In genomic region chr5:150674866-150675265, GRCm38 (mm10) we compare ENCODE assay signal across 8 mouse cellular contexts. TPM values are rescaled to one million over a fixed set of nuclear protein-coding genes. Genes with fewer than 3 reads are reported as not detected.
A peak's percentile ranks its signal among the peaks of the same experiment; 100 is the strongest.
DNase-seq lines count a peak whose midpoint lies in the region; ATAC-seq and TF ChIP-seq lines count a peak whose summit lies in the region.

No protein-coding gene starts in this region.

- H3K4me3 ChIP-seq in ES-E14 (ENCODE audit: insufficient read depth in 1 of 2, low read depth in 1 of 2, low read length in 2 of 2, poor library complexity in 1 of 2, severe bottlenecking in 1 of 2), result peak overlapping the region; percentile 73 to 98
- H3K4me3 ChIP-seq in heart, embryonic 13.5 days, result peak overlapping the region; percentile 87
- H3K4me3 ChIP-seq in liver, embryonic 15.5 days (replicated peaks), result peak overlapping the region; percentile 97

- no peaks in the 10 kb centered on the region for H3K9me3 ChIP-seq in ES-E14 (ENCODE audit: control insufficient read depth, insufficient read depth, low read depth, low read length)
- H3K9me3 ChIP-seq in heart, embryonic 13.5 days, result no peaks in the 10 kb centered on the region
- H3K9me3 ChIP-seq in liver, embryonic 15.5 days (replicated peaks), result no peaks in the 10 kb centered on the region

- H3K27ac ChIP-seq in ES-E14 (ENCODE audit: insufficient read depth, low read depth, low read length, poor library complexity, severe bottlenecking), result no peak overlapping the region
- H3K27ac ChIP-seq in heart, embryonic 13.5 days (replicated peaks), result no peak overlapping the region
- H3K27ac ChIP-seq in liver, embryonic 15.5 days (replicated peaks), result no peak overlapping the region

- H3K4me1 ChIP-seq in ES-E14 (ENCODE audit: control insufficient read depth in 2 of 2, insufficient read depth in 2 of 2, low read length in 2 of 2, poor library complexity in 1 of 2), result peaks cover 3 to 4% of the 10 kb centered on the region in 2 experiments; a peak in 2 of 4 replicates
- H3K4me1 ChIP-seq in heart, embryonic 13.5 days, result peaks cover 25% of the 10 kb centered on the region
- peaks cover 31% of the 10 kb centered on the region for H3K4me1 ChIP-seq in liver, embryonic 15.5 days (replicated peaks)

- WGBS in heart, embryonic 13.5 days, result 35% methylated on average over 6 of the region's 6 CpGs
- WGBS in liver, embryonic 15.5 days (ENCODE audit: insufficient replicate concordance), result 32% methylated on average over 6 of the region's 6 CpGs

- H3K27me3 ChIP-seq in heart, embryonic 13.5 days (replicated peaks), result no peaks in the 10 kb centered on the region
- no peaks in the 10 kb centered on the region for H3K27me3 ChIP-seq in liver, embryonic 15.5 days

- no peak overlapping the region for H3K9ac ChIP-seq in ES-E14 (ENCODE audit: insufficient read depth, low read depth, low read length, poor library complexity, severe bottlenecking)
- H3K9ac ChIP-seq in heart, embryonic 13.5 days, result peak overlapping the region; percentile 97
- H3K9ac ChIP-seq in liver, embryonic 15.5 days, result peak overlapping the region; percentile 99

- in situ Hi-C loops in ES-E14 (cut with MboI; ENCODE audit: low sequenced_read_pairs in 2 of 2, unreplicated experiment in 2 of 2), result no loop called here

- peak; percentile 7 to 23 for DNase-seq in heart, adult 18-20 months
- DNase-seq in heart, postnatal 4 days, result no peak
- DNase-seq in ES-E14 (ENCODE audit: low read depth, low spot score), result no peak
- DNase-seq in ovary, postnatal 10 days (ENCODE audit: low spot score), result no peak
- DNase-seq in layer of hippocampus, postnatal 25 days (ENCODE audit: extremely low spot score in 1 of 2, low spot score in 1 of 2), result no peak
- no peak for DNase-seq in layer of hippocampus, adult 18-20 months (ENCODE audit: low spot score in 2 of 2)

- ATAC-seq in heart, embryonic 13.5 days (ENCODE audit: extremely low read depth, insufficient number of reproducible peaks, low FRiP score, low TSS enrichment), result no peak
- ATAC-seq in liver, embryonic 15.5 days (ENCODE audit: insufficient read depth), result no peak

- no peaks in the 10 kb centered on the region for H3K36me3 ChIP-seq in ES-E14 (ENCODE audit: control insufficient read depth, insufficient read depth, low read length, poor library complexity, severe bottlenecking)
- H3K36me3 ChIP-seq in heart, embryonic 13.5 days, result no peaks in the 10 kb centered on the region
- H3K36me3 ChIP-seq in liver, embryonic 15.5 days (replicated peaks), result no peaks in the 10 kb centered on the region

- peak overlapping the region; percentile 75 for H3K4me2 ChIP-seq in heart, embryonic 13.5 days
- H3K4me2 ChIP-seq in liver, embryonic 15.5 days, result peak overlapping the region; percentile 83

TF ChIP-seq in ES-E14, 5 proteins besides CTCF, POLR2A, EP300 and RAD21:
- TF ChIP-seq MAFK (IDR thresholded peaks at IDR 0.05; ENCODE audit: insufficient read depth, low read depth, low read length) (no peak), HCFC1 (IDR thresholded peaks at IDR 0.05; ENCODE audit: borderline replicate concordance, insufficient read depth, low read length) (no peak)
TF ChIP-seq in ES-E14: peak in this region for 0.

RNA-seq across cellular contexts. Expression of gene Pds5b, which starts 1.3 kb away (rescaled TPM):
- 10 to 100 TPM; 17.6 to 18.3 TPM for total RNA-seq in heart, adult 18-20 months (2021)
- total RNA-seq in heart, postnatal 4 days (2021), result 10 to 100 TPM; 31.4 to 33.1 TPM
- 24.8 and 26.6 TPM in 2 replicates for total RNA-seq in ES-E14 (2012; rRNA removed)
- polyA plus RNA-seq in heart, embryonic 13.5 days (2015; fragmentation: Nextera tagmentation; extraction: Ambion mirVana), result 17.6 and 18.0 TPM in 2 replicates
- 9.2 and 9.4 TPM in 2 replicates for polyA plus RNA-seq in liver, embryonic 15.5 days (2015; fragmentation: Nextera tagmentation; extraction: Ambion mirVana)
- 10 to 100 TPM; 70.4 to 80.4 TPM for total RNA-seq in layer of hippocampus, postnatal 25 days (2021)
- total RNA-seq in layer of hippocampus, adult 18-20 months (2021), result 10 to 100 TPM; 76.8 to 78.8 TPM

RNA-seq across cellular contexts. Expression of gene N4bp2l2, which starts 8.9 kb away (rescaled TPM):
- total RNA-seq in heart, adult 18-20 months (2021), result 10 to 100 TPM; 41.1 to 41.3 TPM
- total RNA-seq in heart, postnatal 4 days (2021), result 10 to 100 TPM; 62.4 to 62.9 TPM
- 55.6 and 58.4 TPM in 2 replicates for total RNA-seq in ES-E14 (2012; rRNA removed)
- 28.1 and 31.0 TPM in 2 replicates for polyA plus RNA-seq in heart, embryonic 13.5 days (2015; fragmentation: Nextera tagmentation; extraction: Ambion mirVana)
- polyA plus RNA-seq in liver, embryonic 15.5 days (2015; fragmentation: Nextera tagmentation; extraction: Ambion mirVana), result 15.0 and 18.8 TPM in 2 replicates
- 10 to 100 TPM; 75.6 to 79.6 TPM for total RNA-seq in layer of hippocampus, postnatal 25 days (2021)
- total RNA-seq in layer of hippocampus, adult 18-20 months (2021), result 10 to 100 TPM; 80.9 to 87.5 TPM

Comparison
In these comparisons a context has a peak if more than half of its experiments do, and no peak if none do; other contexts are left out.
1. DNase-seq: peak in heart, adult 18-20 months (2 of 2); none in heart, postnatal 4 days (single experiment), ES-E14 (single experiment), ovary, postnatal 10 days (single experiment), layer of hippocampus, postnatal 25 days (0 of 2) and layer of hippocampus, adult 18-20 months (0 of 2).
2. Peak in every context shown above with its lines, with median percentiles within 50 percentile points of each other: H3K4me3 ChIP-seq.